Mouse (Mus musculus) kidney, postnatal 10 days (tissue): ENCODE results near the gene Olfr1380.
"Not testable (repeated sequence)": the region's sequence is repeated elsewhere in the genome, so short reads cannot be mapped to it uniquely, and the experiment has no call there.

ENCODE experiments used
- DNase-seq: peaks from one replicate; pipeline ENCODE4 v3.0.0; 2021; ENCODE audit warnings: mixed read lengths

The Olfr1380 gene

DNA sequence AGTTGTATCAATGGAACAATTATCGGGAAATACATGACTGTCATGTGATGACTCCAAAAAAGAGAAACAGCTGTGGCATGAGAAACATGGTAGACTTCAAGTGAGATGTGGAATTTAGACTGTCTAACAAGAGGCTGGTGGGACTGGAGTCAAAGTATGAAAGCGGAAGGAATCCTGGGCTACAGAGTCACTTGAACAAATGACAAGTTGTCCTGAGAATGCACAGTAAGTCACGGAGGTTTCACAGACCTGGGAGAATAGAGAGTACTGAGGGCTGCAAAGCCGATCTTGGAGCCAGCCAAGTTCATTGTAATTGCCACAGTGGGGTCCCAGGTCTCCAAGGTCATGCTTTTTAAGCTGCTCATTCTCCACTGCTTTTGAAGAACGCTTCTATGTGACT lies at the start of gene Olfr1380:
Gene Olfr1380, plus strand, starts transcription at position 301 of the 400 bp plus-strand sequence.
- not testable (repeated sequence) for DNase-seq

DNA sequence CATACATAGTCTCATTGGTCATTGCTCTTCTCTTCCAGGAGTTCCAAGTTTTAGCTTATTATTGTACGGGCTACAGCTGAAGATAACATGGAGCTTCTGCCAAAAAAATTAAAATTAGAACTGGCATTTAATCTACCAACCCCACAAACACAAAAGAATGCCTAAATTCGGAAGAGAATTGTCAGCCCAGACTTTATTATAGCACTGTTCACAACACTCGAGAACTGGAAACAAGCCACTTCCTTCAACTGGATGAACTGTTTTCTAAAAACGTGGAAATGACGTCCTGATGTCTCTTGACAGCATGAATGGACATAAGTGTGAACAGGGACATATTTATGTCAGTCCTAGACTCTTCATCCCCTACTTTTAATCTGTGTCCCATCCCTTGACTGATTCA lies 38.6 kb upstream of the Olfr1380 start:
- no peak for DNase-seq

DNA sequence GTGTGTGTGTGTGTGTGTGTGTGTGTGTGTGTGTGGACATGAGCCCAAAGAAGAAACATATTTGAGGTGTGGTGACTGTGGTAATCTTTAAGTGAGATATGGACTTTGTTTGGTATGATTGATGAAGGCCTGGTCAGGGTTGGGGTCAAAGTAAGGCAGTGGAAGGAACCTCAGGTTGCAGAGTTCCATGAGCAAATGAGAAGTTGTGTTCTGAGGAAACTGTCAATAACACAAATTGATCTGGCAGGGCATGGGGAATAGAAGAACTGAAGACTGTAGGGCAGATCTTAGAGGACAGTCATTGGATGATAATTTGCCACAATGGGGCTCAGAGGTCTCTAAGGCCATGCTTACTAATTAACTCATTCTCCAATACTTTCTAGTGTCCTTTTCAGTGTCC lies 37.3 kb upstream of the Olfr1380 start, which contains the start of gene Olfr1383:
Gene Olfr1383, plus strand, starts transcription at position 301 of the 400 bp plus-strand sequence.
- no peak for DNase-seq

DNA sequence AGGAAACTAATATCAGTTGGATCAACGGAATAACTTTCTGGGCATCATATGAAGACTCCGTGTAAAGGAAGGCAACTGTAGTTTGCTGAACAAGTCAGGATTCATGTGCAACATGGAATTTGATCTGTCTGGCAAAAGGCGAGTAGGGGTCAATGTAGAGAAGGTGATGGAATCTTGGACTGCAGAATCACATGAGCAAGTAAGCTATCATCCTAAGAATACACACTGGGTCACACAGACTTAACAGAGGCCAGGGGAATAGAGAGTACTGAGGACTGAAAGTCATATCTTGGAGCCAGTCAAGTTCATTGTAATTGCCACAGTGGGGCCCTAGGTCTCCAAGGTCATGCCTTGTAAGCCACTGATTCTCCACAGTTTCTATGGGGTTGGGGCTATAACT lies 28.7 kb upstream of the Olfr1380 start, which contains the start of gene Olfr1382:
Gene Olfr1382, plus strand, starts transcription at position 301 of the 400 bp plus-strand sequence.
- no peak for DNase-seq

DNA sequence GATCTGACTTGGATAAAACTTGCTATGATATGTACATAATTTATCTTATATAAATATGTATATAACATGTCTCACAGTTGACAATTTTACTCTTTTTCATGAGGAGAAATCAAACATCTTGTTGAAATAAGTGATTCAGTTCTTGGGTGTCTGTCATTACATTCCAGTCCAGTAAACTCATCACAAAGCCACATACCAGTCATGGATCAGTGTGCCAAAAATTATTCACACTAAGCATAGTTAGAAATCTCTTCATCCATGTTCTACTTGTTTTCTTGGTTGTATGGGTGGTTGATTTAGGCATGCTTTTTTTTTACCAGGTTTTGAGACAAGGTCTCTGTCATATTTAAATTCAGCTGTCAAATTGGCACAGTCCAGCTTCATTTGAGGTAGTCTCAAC lies 23.9 kb upstream of the Olfr1380 start:
- DNase-seq: no peak

DNA sequence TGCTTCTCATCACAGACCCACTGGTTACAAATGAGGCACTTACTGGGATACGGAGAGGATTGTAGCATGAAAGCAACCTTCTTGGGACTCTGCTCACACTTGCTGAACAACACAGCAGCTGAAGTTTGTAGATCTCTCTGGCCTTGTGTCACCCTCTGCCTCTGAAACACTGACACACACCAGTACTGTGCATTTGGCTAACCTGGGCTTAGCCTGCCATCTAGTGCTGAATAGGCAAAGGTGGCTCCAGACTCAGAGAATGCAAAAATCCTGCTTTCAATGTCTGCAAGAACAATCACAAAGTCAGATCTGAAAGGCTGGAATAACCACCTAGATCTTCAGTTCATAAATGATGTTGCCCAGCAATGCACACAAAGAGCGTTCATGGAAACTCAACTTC lies 20.0 kb upstream of the Olfr1380 start:
- DNase-seq: not testable (repeated sequence)

DNA sequence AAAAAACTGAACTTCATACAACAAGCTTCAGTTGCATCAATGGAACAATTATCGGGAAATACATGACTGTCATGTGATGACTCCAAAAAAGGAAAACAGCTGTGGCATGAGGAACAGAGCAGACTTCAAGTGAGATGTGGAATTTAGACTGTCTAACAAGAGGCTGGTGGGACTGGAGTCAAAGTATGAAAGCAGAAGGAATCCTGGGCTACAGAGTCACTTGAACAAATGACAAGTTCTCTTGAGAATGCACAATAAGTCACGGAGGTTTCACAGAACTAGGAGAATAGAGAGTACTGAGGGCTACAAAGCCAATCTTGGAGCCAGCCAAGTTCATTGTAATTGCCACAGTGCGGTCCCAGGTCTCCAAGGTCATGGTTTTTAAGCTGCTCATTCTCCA lies 13.5 kb upstream of the Olfr1380 start, which contains the start of gene Olfr1381:
Gene Olfr1381, plus strand, starts transcription at position 301 of the 400 bp plus-strand sequence.
- not testable (repeated sequence) for DNase-seq

DNA sequence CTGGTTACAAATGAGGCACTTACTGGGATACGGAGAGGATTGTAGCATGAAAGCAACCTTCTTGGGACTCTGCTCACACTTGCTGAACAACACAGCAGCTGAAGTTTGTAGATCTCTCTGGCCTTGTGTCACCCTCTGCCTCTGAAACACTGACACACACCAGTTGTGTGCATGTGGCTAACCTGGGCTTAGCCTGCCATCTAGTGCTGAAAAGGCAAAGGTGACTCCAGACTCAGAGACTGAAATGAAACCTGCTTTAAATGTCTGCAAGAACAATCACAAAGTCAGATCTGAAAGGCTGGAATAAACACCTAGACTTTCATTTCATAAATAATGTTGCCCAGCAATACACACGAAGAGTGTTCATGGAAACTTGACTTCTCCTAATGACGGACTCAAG lies 2.6 kb upstream of the Olfr1380 start:
- not testable (repeated sequence) for DNase-seq

DNA sequence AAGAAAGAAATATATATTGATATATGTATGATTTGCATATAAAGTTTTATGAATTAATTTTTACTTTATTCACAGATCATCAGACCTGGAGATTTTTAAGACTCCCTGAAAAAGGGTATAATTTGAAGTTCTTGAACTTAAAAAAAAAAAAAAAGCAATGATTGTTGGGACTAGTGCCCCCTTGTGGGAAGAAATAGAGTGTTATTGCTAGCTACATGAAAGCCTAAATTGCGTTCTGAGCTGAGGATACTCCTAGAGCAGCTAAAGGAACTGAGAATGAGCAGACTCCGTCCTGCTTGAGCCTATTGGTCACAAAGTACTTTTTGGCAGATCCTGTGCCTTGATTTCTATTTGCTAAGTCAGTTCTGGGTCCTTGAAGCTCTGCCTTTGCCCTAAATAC lies 18.4 kb downstream of the Olfr1380 start:
- DNase-seq: not testable (repeated sequence)

DNA sequence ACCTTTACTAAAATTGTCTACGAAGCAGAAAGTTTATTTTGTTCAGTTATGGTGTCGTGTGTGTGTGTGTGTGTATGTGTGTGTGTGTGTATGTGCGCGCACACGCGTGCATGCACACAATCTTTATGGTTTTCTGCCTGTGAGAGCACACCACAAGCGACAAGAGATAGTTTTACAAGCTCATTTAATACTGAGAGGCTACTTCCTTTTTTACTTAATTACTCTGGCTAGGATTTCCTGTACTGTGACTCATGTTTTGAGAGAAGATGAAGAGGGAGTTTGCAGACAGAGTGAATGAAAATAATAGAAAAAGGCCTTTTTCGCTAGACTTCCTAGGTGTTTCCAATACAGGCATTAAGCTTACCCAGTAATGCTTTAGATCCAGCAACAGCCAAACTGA lies 23.8 kb downstream of the Olfr1380 start:
- DNase-seq: not testable (repeated sequence)

DNA sequence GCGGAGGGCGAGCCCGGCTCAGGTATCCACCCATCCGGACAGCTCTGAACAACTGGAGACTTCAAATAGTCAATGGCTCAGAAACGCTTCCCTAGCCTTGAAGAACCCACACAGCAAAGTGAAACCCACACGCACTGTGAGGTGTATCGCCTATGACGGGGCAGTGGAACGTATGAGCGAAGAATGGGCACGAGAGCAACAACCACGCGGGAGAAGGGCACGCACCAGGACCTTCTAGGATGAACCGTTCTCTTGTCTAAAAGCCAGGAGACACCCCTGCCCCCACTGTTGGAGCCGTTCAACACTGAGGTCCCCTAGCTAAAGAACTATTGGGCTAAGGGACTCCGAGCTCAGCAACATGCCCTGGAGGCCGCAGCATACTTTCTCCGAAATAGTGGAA lies 33.5 kb downstream of the Olfr1380 start:
- no peak for DNase-seq

DNA sequence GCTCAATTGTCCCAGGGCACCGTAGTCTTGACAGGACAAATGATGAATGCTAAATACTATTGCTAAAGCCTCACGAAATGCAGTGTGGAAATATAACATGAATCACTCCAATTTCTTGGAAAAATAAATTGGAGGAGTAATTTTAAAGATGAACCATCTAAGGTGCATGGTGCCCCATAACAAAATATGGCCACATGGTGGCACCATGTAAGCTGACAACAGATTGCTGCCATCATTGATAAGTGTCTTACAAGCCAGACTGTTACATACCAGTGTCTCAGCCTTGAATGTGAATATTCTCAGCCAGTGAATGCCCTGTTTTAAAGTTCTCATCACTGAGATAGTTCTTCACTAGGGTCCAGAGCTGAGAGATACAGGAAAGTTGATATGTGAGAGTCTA lies 40.5 kb downstream of the Olfr1380 start:
- not testable (repeated sequence) for DNase-seq

DNA sequence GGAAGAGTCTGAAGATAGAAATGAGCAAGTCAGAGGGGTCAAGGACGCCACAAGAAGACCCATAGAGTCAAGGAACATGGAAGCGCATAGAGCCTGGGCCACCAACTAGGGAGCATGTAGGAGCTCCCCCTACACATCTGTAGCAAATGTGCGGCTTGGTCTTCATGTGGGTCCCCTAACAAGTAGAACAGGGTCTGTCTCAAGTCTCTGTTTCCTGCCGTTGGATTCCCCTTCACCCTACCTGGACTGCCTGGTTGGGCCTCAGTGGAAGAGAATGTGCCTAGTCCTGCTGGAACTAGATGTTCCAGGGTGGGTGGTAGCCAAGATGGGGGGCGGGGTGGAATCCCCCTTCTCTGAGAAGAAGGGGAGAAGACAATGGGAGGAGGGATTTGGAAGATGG lies 51.6 kb downstream of the Olfr1380 start:
- not testable (repeated sequence) for DNase-seq

DNA sequence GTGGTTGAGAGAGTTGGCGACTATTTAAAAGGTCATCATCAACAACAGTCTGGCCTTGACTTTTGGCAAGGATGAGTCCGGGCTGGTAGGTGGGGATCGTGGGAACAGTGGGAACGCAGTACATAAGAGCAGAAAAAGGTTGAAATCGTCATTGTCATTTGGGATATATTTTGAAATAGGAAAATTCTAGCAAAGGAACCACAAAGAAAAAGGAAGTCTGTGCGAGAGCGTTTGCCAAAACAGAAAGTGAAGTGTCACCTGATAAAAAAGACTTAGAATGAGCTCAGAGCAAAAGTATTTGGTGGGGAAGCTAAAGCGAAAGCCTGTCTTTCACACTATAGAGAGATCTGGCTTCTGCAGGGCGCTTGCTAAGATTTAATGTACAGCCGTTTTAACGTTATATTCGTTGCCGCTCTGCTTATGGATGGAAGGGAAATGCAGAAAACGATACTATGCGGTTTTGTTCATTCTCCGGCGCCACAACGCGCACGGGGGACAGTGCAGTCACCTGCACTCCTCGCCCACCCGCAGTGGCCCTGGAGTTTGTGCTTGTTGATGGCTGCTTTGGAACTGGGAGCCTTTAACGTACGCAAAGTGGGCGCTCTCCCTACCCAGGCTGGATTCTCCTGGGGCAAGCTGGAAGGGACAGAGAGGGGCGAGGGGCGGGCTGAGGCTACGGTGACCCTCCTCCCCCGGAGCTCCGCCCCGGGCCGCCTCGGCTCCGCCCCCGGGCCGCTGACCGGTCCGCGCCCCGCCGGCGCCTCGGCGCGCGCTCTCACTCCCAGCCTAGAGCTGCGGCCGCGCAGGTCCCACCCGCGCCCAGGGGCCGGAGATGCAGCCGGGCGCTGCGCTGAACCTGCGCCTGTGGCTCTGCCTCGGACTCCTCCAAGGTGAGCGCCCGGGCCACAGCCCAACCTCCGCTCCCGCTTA lies 52.5 kb downstream of the Olfr1380 start, which contains the start of gene Flt4:
Gene Flt4, plus strand, starts transcription at position 326 of the 930 bp plus-strand sequence.
- DNase-seq: peak; percentile 74

DNA sequence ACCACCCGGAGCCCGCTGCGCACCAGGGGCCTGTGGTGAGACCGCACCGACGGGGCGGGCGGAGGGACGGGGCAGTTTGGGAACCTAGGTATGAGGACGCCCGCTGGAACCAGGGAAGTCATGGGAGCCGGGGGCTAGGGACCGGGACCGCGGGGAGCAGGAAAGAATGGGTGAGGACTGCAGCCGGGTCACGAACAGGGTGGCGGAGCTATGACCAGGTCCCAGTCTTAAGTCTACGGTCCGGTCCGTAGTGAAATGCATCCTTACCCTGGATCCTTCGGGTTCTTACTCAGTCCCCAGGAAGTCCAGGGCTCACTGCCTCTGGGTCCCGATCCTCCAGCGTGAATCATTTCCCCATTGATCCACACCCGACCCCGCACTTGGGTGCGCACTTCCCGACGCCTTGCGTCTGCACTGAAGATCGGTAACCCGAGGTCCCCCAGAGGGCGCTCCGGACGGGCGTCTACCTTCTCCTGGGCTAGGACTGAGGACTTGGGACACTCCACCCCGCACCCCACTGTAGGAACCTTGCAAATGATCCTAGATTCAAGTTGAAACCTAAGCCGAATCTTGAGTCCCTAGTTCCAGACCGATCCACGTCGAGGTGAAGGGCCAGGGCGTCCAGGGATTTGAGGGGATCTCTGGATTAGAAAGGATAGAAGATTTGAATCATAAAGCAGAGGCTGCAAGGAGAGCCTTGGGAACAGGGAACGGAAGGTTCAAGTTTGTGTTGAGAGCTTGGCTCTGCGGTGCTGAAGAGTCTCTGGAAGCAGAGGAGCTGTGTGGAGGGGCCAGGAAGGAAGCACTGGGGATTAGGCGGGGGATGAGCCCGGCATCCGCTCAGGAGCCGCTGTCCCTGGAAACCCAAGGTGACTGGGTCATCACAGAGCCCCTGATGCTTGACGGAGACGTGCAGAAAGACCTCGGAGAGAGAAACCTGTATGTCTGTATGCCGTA lies 53.5 kb downstream of the Olfr1380 start:
- peak; percentile 68 for DNase-seq

DNA sequence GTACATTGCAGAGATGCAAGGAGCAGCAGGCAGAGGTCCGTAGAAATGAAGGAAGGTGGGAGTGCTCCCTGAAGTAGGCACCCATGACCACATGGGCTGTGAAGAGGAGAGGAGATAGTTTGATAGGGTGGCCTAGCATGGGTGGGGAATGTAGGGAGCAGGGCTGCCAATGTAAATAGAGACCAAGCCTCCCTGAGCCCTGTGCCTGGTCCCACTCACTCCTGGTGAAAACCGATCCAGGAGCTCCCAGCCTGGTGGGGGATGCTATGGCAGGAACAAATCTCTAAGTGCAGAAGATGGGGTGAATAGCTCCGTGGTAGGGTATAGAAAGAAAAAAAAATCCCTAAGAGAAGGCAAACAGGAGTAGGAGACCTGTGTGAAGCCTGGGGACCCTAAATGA lies 54.7 kb downstream of the Olfr1380 start:
- DNase-seq: not testable (repeated sequence)

DNA sequence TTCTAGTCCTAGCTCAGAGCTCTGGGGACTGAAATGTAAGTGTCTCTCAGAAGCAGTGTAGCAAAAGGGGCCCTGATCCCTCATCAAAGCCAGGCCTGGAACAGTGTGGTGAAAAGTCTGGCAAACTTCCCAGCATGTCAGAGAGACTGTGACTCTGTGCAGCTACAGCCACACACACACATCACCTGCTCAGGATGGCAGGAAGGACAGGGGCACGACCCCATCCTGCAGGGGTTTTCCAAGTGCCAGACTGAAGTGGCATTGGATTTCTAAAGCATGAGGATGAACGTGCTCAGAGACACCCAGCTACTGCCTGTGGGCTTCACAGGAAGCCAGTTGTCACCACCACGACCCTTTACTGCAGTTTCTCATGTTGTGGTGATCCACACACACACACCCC lies 55.5 kb downstream of the Olfr1380 start:
- DNase-seq: no peak

DNA sequence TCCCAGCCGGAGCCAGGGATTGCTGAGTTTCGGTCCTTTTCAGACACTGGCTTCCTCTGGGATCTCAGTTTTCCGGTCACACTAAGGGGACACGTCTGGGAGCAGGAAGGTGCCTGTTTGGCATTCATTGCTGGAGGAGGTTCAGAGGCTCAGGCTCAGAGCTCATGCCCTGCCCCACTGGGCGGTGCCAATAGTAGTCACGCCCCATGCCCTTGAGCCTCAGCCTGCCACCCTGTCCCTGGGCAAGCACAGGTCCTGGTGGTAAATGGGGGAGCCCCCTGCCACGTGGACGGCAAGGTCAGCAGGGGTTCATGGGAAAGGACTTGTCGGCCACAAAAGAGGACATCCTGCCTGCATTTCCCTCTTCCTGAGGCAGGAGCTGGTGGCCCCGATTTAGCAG lies 56.7 kb downstream of the Olfr1380 start:
- DNase-seq: peak; percentile 64
